Mouse (Mus musculus): ENCODE measurements at regions not wholly inside any gene's neighbourhood (a gene's known extent, or its start where the extent isn't known, plus 50 kb on each side); places are given as distances from the start of the nearest gene placed in this dataset.
A peak's percentile ranks its signal among the peaks of the same experiment; 100 is the strongest.

DNA sequence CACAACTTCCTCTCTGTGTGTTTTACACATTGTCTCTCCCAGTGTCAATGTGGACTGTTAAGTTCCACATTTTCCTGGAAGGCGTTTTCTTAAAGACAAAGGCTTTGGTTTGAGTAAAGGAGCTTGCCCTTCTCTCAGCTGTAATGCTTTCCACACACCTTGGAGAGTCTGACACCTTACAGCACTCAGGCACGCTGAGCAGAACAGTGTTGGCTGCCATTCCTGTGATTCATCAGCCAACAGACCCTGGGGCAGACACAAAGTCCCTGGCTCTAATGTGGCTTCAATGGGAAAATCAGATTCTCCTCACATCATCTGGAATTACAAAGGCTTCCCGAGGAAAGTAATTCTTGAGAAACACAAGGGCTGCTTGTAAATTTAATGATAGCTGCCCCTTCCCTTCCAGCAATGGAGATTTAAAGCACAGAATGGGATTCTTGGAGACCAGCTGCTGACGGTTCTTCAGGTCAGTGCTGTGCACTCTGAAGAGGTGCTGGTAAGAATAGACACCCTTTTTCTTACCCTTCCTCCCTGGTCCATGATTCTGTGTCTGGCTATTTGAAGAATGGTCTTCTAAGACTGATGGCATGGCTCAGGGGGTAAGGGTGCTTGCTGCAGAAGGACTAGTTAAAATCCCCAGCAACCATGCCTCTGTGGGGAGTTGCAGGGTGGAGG, 468.4 kb upstream of the Nr2f2 start:
- no peak for DNase-seq (ENCODE audit: low spot score)

DNA sequence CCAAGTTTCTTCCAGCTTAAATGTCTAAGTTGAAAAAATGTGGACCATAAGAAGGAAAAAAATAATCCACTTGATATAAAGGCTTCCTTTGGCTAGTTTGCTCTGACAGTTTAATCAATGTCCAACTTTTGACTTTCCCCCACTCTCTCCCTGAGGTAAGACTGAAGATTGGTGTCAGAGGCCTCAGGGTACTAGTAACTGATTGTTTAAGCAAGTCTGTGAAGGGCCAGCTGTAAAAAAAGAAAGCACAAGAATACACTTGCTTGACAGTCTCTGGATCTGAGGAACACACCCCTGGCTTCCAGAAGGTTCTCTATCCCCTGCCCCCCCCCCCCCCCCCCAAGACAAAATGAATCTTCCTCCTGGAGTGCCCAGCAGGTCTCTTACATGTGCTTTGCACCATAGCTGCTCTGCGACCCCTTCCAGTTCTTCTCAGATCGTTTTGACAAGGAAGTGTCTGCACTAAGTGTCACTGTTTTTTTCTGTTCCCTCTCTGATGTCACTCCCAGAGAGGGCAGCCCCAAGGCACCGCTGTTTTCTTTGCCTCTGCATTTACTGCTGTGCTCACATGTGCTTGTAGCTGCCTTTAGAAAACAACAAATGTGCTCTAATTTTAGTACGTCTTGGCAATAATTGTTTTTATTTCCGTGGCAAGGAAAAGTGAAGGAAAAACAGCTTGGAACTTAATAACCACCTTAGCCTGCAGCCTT, 462.1 kb upstream of the Nr2f2 start:
- no peak for DNase-seq (ENCODE audit: low spot score)

DNA sequence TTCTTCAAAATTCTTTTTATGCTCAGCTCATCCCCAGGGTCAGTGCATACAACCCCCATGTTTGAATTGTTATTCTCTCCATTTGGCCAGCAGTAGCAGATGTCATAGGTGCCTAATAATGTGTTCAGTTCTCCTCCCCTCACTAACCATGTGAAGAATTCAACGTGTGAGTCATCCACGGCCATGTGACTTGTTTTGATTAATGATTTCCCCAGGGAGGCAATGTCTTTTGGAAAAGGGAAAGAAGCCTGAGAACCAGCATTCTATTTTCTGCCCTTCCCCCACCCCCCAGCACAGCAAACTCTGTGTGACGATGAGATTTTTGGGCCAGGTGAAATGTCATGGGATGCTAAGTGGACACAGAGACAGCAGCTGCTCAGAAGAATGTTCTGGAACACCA, 459.5 kb upstream of the Nr2f2 start:
- DNase-seq (ENCODE audit: low spot score) = no peak

DNA sequence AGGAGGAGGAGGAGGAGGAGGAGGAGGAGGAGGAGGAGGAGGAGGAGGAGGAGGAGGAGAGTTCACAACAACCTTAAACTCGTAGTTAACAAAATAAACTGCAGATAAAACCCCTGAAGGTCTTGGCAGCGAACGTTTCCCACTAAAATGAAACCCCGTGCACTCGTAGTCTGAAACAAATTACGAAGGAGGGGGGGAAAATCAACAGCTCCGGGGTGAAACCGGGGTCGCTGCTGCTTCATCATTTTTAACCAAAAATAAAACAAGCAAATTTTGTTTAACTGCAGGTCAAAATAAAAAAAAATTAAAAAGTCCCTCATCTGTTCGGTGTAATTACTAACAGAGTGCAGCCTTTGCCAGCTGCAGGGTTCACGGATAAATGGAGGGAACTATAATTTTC, 456.5 kb upstream of the Nr2f2 start:
- DNase-seq (ENCODE audit: low spot score) = peak; percentile 55

DNA sequence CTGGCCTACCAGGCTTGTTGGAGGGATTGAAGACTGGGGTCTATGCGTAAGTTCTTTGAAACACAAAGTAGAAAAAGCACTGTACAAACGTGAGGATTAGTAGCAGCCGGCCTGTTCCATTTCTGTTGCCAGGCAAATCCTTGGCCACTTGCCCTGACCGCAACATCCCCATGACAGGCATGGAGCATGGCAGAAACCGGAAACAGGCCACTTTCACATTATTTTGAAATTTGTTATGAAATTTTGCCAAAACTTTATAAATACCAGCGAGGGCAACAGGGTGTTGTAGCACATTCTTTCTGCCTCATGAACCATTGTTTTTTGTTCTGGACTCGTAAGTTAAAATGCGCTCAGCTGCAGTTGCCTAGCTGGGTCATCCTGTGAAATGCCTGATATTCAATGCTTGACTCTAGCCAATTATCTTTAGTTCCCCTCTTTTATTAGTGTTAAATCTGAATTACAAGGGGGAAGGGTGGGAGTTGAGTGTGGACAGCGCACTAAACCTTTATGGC, 455.8 kb upstream of the Nr2f2 start:
- DNase-seq (ENCODE audit: low spot score) = peak; percentile 29

DNA sequence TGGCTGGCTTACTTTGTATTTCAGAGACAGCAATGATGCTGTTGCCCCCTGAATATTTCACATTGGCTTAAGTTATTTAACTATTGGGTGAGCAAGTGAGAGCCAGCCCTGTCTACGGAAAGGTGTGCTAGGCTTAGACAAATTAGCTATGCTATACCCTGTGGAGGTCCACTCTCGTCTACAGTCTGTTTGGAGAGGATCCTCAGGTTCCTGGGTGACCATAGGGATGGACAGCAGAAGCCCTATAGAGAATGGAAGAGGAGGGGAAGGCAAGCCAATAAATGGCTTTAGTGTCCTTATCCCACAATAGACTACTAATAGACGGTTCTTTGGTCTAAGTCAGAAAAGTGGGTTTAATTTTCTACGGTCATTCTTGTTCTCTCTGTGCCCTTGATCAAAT, 455.3 kb upstream of the Nr2f2 start:
- no peak for DNase-seq (ENCODE audit: low spot score)

DNA sequence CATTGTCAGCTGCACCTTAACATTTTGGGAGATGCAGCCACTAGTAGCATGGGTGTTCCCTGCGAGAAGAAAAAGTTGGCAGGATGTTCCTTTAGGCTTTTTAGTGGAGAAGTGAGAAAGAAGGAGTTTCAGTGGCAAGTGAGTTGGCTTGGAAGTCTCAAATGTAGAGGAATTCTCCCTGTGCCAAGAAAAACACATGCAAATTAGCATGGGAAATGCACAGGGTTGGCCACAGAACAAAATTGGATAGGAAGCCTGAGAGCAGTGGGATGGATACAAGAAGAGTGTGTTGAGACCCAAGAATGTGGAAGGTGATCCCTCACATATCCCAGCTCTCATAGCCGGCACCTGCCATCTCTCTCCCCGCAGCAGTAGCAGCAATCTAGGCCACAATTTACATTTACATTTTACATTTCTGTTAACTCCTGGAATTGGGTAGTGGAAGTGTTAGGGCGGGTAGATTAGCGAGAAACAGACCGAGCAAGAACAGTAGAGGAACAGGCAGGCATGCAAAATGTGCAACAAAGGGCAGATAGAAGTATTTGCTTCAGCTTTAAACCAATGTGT, 450.9 kb upstream of the Nr2f2 start:
- DNase-seq (ENCODE audit: low spot score) = no peak

DNA sequence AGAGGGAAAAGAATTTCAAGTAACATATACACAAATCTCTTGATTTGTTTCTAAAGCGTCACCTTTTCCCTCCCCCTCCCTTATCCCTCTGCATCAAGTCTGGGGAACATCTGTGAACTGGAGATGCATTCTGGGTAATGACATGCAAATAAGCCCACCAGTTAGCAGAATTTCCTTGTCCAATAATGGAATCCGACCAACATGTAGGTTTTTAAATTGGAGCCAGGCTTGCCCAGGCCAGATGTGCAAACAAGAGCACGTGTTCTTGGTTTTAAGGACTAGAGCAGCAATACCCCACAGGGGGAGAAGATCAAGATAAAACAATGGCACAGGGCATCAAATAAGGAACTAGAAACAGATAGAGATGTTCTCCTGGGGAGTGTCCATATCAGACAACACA, 447.9 kb upstream of the Nr2f2 start:
- peak; percentile 51 for DNase-seq (ENCODE audit: low spot score)

DNA sequence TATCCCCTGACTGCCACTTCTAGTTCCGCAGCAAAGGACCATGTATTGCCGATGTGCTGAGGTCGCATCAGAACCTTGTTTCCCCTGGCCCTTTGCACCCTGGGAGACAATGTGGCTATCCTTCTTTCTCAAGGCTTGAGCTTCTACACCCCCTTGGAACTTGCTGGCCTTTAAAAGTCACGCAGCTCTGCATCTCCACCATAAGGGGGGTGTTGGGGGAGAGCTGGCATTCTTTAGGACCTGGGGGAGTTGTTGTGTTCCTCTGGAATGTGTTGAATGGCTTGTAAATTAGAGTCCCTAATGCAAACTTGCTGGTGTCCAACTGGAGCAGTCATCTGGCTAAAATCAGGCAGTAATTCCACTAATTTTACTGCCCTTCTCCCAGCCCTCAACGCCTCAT, 446.6 kb upstream of the Nr2f2 start:
- peak; percentile 59 for DNase-seq (ENCODE audit: low spot score)

DNA sequence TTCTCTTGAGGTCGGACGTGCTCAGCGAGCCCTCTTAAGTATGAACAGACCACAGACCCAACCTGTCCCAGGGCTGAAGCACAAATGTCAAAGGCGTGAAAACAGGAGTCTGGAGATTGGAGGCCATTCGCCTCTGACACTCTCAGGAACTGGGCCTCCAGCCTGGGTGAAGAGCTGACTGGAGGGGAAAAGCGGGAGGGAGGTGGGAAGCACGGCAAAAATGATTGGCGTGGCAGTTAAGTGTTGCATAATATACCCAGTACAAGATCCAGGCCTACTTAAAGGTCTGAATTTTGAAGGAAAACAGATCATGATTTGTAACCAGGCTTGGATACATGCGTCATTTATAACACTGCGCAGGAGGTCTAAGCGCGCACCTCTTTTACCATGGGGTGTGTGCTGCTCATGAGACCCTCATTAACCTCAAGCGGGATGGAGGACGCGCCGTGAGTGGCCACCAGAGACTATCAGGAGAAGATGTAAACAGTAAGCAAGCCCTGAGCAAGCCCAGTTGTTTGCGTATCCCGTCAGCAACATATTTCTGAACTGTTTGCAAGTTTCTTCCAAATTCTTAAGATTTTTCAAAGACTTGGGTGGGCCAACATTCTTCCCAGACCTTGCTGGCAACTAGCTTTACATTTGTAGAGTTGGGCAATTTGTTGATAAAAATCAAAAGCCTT, 444.0 kb upstream of the Nr2f2 start:
- no peak for DNase-seq (ENCODE audit: low spot score)

DNA sequence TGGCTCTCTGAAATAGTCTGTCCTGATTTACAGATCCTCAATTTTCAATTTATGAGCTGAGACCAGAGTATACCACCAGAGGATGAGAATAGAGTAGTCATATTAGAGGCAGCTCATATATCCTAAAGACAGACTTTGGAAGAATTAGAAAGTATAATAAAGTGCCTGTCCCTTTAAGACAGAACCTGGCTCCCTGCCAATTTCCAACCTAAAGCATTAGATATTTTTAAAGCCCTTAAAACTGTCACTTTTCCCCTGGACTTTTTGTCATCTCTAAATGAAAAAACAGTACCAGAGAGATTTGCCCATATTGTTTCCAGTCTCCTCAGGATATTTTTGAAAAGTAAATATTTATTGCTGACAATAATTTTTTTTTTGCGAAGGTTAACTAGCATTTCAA, 437.7 kb upstream of the Nr2f2 start:
- no peak for DNase-seq (ENCODE audit: low spot score)

DNA sequence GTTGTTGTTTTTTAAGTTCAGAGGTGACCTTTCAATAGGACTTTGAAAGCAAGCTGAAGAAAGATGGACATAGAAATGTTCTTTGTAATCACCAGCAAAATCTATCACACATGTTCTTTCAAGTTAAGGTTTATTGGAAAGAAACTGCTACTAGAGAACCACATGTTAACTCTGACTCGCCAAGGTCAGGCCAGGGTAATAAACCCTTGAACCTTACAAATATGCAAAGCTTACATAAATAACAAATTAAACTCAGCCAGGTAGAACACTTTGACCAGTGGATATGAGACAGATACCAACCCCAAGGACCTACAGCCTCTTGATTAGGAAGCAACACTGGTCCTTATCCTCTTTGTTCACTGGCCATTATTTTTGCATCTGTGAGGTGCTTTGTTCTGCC, 433.4 kb upstream of the Nr2f2 start:
- DNase-seq (ENCODE audit: low spot score) = no peak

DNA sequence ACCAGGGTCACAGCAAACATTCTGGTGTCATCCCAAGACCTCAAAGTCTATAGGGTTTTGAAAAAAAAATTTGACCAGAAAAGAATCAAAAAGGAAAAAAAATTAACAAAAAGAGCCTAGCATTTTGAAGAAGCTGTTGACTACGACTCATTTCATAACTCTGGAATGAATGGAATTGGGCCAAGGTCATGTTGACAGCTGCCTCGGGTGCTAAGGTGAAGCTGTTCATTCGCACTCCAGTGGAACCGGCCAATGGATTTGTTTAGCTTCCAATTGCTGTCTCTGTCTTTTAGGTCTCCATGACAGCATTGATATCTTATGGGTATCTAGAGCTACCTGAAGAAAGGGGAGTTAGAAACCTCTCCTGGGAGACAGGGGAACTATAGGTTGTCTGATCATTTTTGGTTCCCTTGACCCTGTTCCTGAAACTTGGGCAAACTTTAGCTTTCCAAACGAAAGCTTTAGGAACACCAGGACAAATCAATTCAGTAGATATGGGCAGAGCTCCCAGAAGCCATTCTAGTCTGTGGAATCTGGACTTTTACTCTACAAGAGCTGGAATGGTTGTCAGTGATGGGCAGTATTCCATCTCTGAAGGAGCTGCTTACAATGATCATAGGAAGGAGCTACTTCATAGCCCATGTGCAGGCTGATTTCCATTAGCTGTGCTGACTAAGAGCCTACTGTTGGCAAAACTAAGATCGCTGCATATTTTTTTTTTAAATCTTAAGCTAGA, 432.7 kb upstream of the Nr2f2 start:
- DNase-seq (ENCODE audit: low spot score) = no peak

DNA sequence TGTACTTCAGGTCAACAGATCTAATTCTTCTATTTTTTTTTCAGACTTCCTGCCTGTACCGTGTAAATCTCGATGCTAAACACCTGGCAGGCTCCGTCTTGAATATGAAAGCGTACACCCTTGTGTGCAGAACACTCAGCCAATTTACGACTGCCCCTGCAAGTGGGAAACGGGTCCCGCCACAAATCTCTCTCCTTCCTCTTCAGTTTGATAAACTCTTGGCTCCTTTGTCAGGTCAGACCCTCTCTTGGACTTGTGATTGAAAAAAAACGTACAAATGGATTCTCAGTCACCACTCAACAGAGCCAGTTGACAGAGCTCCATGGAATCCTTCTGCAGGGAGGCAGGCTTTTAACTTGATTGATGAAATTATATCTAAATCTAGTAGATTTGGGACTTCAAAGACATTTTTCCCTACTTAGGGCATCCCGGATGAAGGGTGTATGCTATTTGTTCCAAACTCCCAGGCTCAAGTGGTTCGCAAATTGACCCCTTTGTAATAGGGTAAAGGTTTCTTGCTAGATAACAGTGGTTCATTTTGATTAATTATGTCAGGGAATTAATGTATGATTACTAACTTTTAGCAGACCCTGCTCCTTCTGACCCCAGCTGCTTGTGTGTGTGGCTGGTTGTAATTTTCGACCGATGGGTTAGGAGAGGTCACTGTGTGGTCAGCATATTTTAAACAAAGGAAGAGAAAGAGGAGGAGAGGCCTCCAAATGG, 429.7 kb upstream of the Nr2f2 start:
- peak; percentile 75 for DNase-seq (ENCODE audit: low spot score)

DNA sequence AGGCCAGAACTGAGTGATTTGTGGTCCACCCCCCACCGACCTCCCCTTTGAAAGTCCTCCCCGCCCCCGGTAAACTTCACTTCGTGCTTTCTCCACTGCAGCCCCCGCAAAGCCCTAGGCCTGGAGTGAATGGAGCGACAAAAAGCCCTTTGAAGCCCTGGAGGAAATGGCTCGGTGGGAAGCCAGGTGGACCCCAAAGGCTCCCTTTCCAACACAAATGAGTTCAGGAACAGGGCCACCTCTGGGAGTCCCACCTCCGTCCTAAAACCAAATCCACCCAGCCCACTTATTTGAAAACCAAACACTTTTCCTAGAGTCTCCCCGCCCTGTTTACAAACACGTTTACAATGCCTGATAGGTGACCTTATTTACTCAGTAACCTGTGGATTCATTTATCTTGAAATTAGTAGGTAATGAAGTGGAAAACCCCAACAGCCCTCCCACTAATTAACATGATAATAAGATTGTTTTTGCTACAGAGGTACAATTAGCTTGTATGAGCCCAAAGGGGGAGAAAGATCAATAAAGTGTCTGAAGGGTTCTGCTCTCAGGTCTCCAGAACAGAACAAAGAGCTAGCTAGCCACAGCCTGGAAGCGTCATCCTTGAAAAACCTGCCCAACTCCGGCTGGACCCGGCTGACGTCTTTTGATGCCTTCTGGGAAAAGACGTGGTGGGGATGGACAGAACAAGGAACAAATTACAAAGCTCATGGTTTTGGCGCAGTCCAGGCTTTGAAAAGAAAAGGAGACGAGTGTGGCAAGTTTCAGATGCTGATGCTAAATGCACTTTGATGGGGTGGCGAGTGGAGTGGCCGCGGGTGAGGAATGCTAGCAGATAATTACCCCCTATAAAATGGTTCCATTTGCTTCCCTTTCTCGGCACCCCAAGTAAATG, 422.6 kb upstream of the Nr2f2 start:
- peak; percentile 79 for DNase-seq (ENCODE audit: low spot score)

DNA sequence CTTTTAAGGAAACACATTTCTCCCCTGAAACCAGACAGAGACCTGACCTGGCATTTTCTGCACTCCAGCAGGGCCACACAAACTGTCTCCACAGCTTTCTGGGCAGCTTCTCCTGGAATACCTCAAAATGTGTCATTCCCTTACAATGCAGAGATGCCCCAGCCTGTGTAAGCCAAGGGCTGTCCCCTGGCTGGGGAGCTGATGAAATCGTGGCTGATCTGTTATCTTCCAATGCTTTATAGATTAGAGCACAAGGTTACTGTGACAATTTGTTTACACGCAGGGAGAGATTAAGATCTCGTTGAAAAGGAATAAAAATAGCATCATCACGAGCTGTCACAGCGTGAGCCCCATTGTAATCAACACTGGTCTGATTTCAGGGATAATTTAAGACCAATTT, 421.4 kb upstream of the Nr2f2 start:
- DNase-seq (ENCODE audit: low spot score) = no peak

DNA sequence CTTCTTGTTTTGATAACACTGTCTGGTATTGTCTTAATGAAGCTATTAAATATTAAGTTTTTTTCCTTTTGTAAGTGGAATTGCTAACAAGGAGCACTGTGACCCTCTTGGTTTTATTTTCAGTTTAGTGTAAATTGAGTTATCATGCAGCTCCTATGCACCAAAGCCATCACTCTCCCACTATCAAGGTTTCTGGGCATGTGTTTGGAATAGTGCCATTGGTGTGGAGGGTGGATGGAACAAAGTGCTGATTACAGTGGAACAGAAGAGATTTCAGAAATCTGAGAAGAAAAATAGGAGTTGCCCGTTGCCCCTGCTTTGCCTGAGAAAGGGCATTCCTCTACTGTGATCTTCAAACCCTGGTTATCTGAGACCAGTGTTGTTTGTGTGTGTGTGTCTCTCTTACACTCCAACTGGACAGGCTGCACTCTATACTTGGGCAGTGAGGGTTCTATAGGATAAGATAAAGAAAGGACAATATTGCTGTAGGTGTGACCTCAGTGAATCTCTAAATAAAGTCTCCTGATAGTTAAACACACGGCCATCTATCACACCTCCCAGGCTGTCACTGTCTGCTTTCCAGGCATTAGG, 414.3 kb upstream of the Nr2f2 start:
- DNase-seq (ENCODE audit: low spot score) = no peak

DNA sequence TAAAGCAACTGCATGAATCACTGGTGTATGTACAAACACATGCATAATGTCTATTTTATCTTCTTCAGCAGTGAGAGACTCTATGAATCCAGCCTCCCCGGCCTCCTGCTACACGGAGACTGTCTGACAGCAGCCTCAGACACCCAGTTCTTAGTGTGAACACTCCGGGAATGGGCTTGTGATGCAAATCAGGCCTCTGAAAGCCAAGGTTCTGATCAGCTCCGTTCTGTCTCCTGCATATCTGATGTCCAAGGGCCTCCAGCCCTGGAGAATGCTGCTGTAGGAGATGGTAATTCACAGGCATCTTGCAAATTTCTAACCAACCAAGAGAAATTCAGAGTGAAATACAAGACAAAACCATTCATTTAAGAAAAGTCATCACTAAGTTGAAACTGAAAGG, 411.2 kb upstream of the Nr2f2 start:
- DNase-seq (ENCODE audit: low spot score) = peak; percentile 36

DNA sequence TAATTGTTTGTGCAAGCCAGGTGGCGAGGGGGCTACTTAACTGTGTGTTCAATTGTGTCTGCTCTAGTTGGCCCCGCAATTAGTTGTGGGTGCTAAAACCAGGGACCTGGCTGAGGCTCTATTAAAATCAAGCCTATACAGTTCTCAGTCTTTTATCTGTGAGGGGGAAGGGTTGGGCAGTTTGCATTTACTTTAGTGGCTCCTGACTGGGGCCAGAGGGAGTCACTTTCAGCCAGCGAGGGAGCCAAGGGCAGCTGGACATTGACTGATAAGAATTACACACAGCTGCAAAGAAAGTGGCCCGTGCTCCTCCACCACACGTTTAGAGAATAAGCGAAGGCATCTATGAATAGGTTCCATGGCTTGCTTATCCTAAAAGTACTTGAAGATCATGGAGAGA, 403.1 kb upstream of the Nr2f2 start:
- no peak for DNase-seq (ENCODE audit: low spot score)

DNA sequence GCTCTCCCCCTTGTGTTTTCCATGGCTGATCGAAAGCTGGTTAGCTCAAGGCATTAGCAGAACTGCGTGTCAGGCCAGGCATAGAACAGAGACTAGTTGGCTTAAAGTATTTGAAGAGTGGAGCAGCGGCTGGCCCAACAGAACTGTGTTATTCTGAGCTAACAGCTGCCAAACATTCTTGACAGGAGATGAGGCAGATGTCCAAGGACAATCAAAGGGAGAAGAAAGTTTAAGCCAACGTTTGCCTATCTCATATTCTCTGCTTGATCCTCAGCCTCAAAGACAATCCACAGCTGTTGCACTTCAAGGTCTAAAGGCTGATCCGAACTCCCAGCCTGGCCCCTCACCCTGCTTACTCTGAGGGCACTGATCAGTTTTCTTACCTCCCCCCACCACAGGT, 401.2 kb upstream of the Nr2f2 start:
- DNase-seq (ENCODE audit: low spot score) = no peak

Measured in embryo, embryonic 10.5 days (tissue).